Mouse (Mus musculus) lung, postnatal 4 days (tissue): ENCODE measurements around the gene Fbxw20.
"Not testable (repeated sequence)": the region's sequence is repeated elsewhere in the genome, so short reads cannot be mapped to it uniquely, and the experiment has no call there.

Source experiments
- DNase-seq, 2 experiments: peaks; one replicate each; pipeline ENCODE4 v3.0.0; 2021

Gene Fbxw20

DNA sequence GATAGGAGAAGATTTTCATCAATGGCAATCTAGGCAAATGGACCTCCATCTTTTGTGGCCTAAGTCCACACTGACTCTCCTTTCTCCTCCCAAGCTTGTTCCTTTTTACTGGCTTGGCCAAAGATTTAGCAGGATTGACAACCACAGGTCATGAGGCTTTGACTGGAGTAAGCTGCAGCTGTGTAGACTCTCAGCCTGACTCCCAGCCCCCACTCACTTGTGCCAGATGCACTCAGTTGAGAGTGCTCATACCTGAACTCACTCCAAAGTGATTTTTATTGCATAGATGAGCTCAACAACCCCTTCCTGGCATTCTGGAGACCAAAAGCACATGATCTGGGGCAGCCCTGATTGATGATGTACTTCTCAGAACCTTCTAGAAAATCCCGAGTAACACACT, at the start of gene Fbxw20:
Fbxw20 (minus strand) TSS at position 101 of the 400 bp plus-strand sequence.
- no peak for DNase-seq

DNA sequence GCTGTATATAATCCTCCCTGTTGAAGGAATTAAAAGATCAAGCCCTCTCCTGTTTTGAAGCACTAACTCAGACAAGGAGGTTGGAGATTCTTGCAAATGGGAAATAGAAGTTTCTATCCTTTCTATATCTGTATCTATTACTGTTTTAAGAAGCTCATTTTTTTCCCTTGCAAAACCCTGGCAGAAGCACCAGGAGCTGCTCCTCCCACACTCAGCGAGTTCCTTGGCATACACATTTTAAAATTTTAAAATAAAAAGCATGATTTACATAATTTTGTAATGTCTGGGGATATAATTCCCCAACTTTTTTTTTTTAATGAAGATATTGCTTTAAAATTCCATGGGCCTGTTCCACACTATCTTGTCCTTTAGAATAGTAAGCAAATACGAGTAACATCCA, 28.5 kb upstream of the Fbxw20 start:
- DNase-seq: no peak

GRCm38 (mm10) chr9:109218449-109218848, 16.1 kb downstream of the Fbxw20 start:
- no peak for DNase-seq

GRCm38 (mm10) chr9:109201347-109201746, 33.2 kb downstream of the Fbxw20 start:
- DNase-seq: not testable (repeated sequence)

DNA sequence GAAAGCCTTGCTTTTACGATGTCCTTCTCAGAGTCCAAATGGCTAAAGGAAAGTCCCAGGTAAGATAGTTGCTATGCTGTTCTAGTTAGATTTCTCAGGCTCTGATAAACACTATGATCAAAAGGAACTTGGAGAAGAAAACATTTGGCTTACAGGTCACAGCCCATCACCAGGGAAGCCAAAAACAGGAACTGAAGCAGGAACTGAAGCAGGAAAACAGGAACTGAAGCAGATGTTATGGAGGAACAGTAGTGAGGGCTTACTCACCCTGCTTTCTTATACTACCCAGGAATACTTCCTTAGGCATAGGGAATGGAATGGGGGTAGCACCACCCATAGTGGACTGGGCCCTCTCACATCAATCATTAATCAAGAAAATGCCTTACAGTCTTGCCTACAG, 34.2 kb downstream of the Fbxw20 start:
- no peak for DNase-seq

DNA sequence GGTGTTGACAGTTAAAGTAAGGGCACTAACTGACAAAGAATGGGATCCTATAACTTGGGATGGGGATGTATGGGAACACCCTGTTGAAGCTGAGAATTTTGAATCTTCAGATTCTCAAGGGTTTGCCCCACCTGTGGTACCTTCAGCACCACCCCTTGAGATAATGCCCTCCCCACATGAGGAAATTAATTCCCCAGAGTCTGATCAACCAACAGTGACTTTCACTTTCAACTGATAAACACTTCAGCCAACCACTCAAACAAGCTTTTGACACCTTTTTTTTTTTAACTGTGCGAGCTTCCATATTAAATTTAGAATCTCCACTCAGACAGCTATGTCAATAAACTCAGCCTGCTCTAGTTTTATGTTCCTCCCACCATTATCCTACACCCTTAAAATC, 35.2 kb downstream of the Fbxw20 start:
- no peak for DNase-seq

GRCm38 (mm10) chr9:109195875-109196274, 38.7 kb downstream of the Fbxw20 start, which contains the start of gene Fbxw13:
Gene Fbxw13 (minus strand): TSS chr9:109195975.
- DNase-seq: not testable (repeated sequence)

GRCm38 (mm10) chr9:109177208-109177607, 57.3 kb downstream of the Fbxw20 start:
- no peak for DNase-seq

- no peak for DNase-seq
These were observed 58.3 kb downstream of the Fbxw20 start for GRCm38 (mm10) chr9:109176301-109176700.
